In the genomic region with DNA sequence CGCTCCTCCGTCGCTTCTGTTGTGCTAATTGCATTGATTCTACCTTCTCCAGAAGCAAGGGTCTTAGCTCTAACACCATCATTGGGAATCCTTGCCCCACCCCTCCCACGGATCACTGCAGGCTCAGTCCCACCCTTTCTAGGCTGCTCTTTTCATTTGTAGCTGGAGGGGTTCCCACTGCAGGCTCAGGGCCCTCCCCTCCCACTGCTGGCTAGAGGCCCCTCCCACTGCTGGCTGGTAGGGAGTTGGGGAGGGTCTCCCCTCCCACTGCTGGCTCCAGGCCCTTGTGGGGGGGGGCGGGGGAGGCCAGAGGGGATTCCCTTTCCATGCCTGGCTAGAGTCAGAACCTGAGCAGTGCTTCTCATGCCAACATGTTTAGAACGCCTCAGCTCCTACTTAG, we compare ENCODE assay signal across 12 mouse cellular contexts.
DNase-seq lines count a peak whose midpoint lies in the region; ATAC-seq and TF ChIP-seq lines count a peak whose summit lies in the region.
"Had no signal": no experiment of that assay in that cellular context is flagged by ENCODE, and none has a peak within 500 bp of the region (broad histone marks: within the 10 kb centered on the region; RNA-seq: fewer than 3 reads in every experiment).

No protein-coding gene starts in this region.

- H3K36me3 ChIP-seq in forebrain, postnatal 0 days (ENCODE audit: insufficient read depth), result no peaks in the 10 kb centered on the region
- no peaks in the 10 kb centered on the region for H3K36me3 ChIP-seq in forebrain, embryonic 10.5 days (replicated peaks)
- H3K36me3 ChIP-seq in limb, embryonic 13.5 days, result no peaks in the 10 kb centered on the region
- no peaks in the 10 kb centered on the region for H3K36me3 ChIP-seq in limb, embryonic 10.5 days
- no peaks in the 10 kb centered on the region for H3K36me3 ChIP-seq in limb, embryonic 15.5 days

- no peaks in the 10 kb centered on the region; the same call in 1 of the 2 replicates for H3K4me1 ChIP-seq in forebrain, postnatal 0 days (ENCODE audit: insufficient read depth)
- peaks cover 7% of the 10 kb centered on the region for H3K4me1 ChIP-seq in forebrain, embryonic 10.5 days
- H3K4me1 ChIP-seq in limb, embryonic 13.5 days, result peaks cover 9% of the 10 kb centered on the region
- H3K4me1 ChIP-seq in limb, embryonic 10.5 days, result peaks cover 12% of the 10 kb centered on the region
- peaks cover 7% of the 10 kb centered on the region for H3K4me1 ChIP-seq in limb, embryonic 15.5 days

- no peak for ATAC-seq in forebrain, postnatal 0 days
- peak; percentile 48 for ATAC-seq in limb, embryonic 13.5 days (ENCODE audit: low FRiP score, low read depth)
- ATAC-seq in limb, embryonic 15.5 days (ENCODE audit: insufficient number of reproducible peaks, low FRiP score, low TSS enrichment, low read depth), result peak; percentile 40; the same call in 1 of the 2 replicates
- no peak for ATAC-seq in inflammation-experienced regulatory T-cells, adult 6 months

- H3K9ac ChIP-seq in forebrain, postnatal 0 days, result no peak overlapping the region
- H3K9ac ChIP-seq in limb, embryonic 13.5 days, result no peak overlapping the region
- H3K9ac ChIP-seq in limb, embryonic 15.5 days, result no peak overlapping the region

- H3K27me3 ChIP-seq in forebrain, postnatal 0 days (ENCODE audit: insufficient read depth, low read length), result no peaks in the 10 kb centered on the region; the same call in 1 of the 2 replicates
- H3K27me3 ChIP-seq in forebrain, embryonic 10.5 days (ENCODE audit: poor library complexity, severe bottlenecking), result peaks cover 5% of the 10 kb centered on the region; the same call in 1 of the 2 replicates
- no peaks in the 10 kb centered on the region for H3K27me3 ChIP-seq in limb, embryonic 13.5 days
- peaks cover 5% of the 10 kb centered on the region; the same call in 1 of the 2 replicates for H3K27me3 ChIP-seq in limb, embryonic 10.5 days (ENCODE audit: low read depth, poor library complexity, severe bottlenecking)
- no peaks in the 10 kb centered on the region for H3K27me3 ChIP-seq in limb, embryonic 15.5 days

- 12% methylated on average over 6 of the region's 6 CpGs for WGBS in forebrain, postnatal 0 days
- WGBS in forebrain, embryonic 10.5 days, result 17% methylated on average over 6 of the region's 6 CpGs
- 23% methylated on average over 6 of the region's 6 CpGs for WGBS in limb, embryonic 13.5 days
- WGBS in limb, embryonic 10.5 days, result 22% methylated on average over 6 of the region's 6 CpGs
- WGBS in limb, embryonic 15.5 days, result 26% methylated on average over 6 of the region's 6 CpGs

- H3K4me3 ChIP-seq in forebrain, postnatal 0 days (ENCODE audit: low read depth, low read length), result no peak overlapping the region
- H3K4me3 ChIP-seq in forebrain, embryonic 10.5 days, result no peak overlapping the region
- no peak overlapping the region for H3K4me3 ChIP-seq in limb, embryonic 13.5 days
- H3K4me3 ChIP-seq in limb, embryonic 10.5 days, result no peak overlapping the region
- no peak overlapping the region for H3K4me3 ChIP-seq in limb, embryonic 15.5 days

- no peak overlapping the region for H3K27ac ChIP-seq in forebrain, postnatal 0 days (ENCODE audit: low read depth, low read length)
- H3K27ac ChIP-seq in forebrain, embryonic 10.5 days, result no peak overlapping the region
- H3K27ac ChIP-seq in limb, embryonic 13.5 days, result no peak overlapping the region
- no peak overlapping the region for H3K27ac ChIP-seq in limb, embryonic 10.5 days
- H3K27ac ChIP-seq in limb, embryonic 15.5 days, result no peak overlapping the region
- H3K27ac ChIP-seq: macrophage had no signal

- TF ChIP-seq CTCF in forebrain, postnatal 0 days (IDR thresholded peaks at IDR 0.05; ENCODE audit: low read depth), result no peak

- no peaks in the 10 kb centered on the region for H3K9me3 ChIP-seq in forebrain, postnatal 0 days (ENCODE audit: low read length)
- H3K9me3 ChIP-seq in forebrain, embryonic 10.5 days, result no peaks in the 10 kb centered on the region
- H3K9me3 ChIP-seq in limb, embryonic 13.5 days, result no peaks in the 10 kb centered on the region
- no peaks in the 10 kb centered on the region for H3K9me3 ChIP-seq in limb, embryonic 10.5 days (replicated peaks)
- no peaks in the 10 kb centered on the region for H3K9me3 ChIP-seq in limb, embryonic 15.5 days

- peak; percentile 22 for DNase-seq in forebrain, postnatal 0 days
- DNase-seq in forebrain, embryonic 10.5 days (ENCODE audit: extremely low spot score, low spot score), result no peak
- DNase-seq in limb, embryonic 10.5 days (ENCODE audit: low spot score), result no peak
- peak; percentile 54 for DNase-seq in R1 (ENCODE audit: low read depth, low spot score)
- DNase-seq in thymus, postnatal 25 days, result no peak
- DNase-seq: cerebellum, adult 18-20 months; kidney, adult 9 months; lung, adult 18-20 months had no signal

- no peak overlapping the region for H3K4me2 ChIP-seq in forebrain, postnatal 0 days (ENCODE audit: low read depth)
- no peak overlapping the region for H3K4me2 ChIP-seq in limb, embryonic 13.5 days (replicated peaks)
- no peak overlapping the region for H3K4me2 ChIP-seq in limb, embryonic 15.5 days

Comparison
In these comparisons a context has a peak if more than half of its experiments do, and no peak if none do; other contexts are left out.
1. DNase-seq: peak in forebrain, postnatal 0 days (single experiment) and R1 (single experiment); none in forebrain, embryonic 10.5 days (single experiment), limb, embryonic 10.5 days (single experiment) and thymus, postnatal 25 days (single experiment).
2. ATAC-seq: peak in limb, embryonic 13.5 days (single experiment) and limb, embryonic 15.5 days (single experiment); none in forebrain, postnatal 0 days (single experiment) and inflammation-experienced regulatory T-cells, adult 6 months (single experiment).